Mouse (Mus musculus) layer of hippocampus, adult 9-11 months (tissue): ENCODE measurements around the gene Ppcdc.

Source experiments
- DNase-seq: peaks from one replicate; pipeline ENCODE4 v3.0.0; 2022

Ppcdc gene

GRCm38 (mm10) chr9:57354377-57355183 is 85.3 kb downstream of the Ppcdc start:
- DNase-seq = no peak

GRCm38 (mm10) chr9:57351277-57351676 is 88.6 kb downstream of the Ppcdc start:
- no peak for DNase-seq

- DNase-seq = no peak
Measured at GRCm38 (mm10) chr9:57345902-57346301, 94.0 kb downstream of the Ppcdc start.

GRCm38 (mm10) chr9:57343752-57344151 is 96.2 kb downstream of the Ppcdc start:
- DNase-seq = no peak

GRCm38 (mm10) chr9:57342906-57343474 is 96.9 kb downstream of the Ppcdc start:
- no peak for DNase-seq

- DNase-seq = no peak
Measured at GRCm38 (mm10) chr9:57342186-57342585, 97.7 kb downstream of the Ppcdc start.

- no peak for DNase-seq
Measured at GRCm38 (mm10) chr9:57340361-57340760, 99.6 kb downstream of the Ppcdc start.

- DNase-seq = no peak
Measured at GRCm38 (mm10) chr9:57339577-57340210, 100.2 kb downstream of the Ppcdc start.

- DNase-seq = no peak
Measured at GRCm38 (mm10) chr9:57338706-57339105, 101.2 kb downstream of the Ppcdc start.
